Mouse (Mus musculus): Measurements from ENCODE around the gene Ephb2.

Ephb2 gene

DNA sequence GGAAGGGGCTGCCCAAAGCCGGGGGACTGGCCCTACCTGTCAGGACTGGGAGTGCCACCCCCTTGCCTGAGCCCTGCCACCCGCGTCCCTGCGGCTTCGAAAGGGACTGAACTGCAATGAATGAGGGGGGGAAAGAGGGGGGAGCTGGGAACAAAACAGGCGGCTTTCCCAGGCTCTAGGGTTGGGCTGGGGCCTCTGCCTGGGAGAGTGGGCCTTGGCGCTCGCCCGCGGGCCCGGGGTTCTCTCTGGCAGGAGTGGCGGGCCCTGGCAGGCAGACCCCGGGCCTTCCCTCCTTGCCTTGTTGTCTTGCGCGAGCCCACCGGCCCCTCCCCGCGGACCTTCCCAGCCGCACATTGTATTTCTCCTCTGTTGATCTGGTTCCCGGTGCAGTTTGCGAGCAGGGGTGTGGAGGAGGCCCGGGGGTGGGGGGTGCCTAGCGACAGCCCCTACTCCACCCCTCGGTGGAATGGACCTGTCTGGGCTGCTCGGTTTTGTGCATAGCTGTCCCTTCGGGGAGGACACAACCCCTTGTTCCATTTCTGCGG is 671 bp upstream of the Ephb2 start:
- no peak for DNase-seq

DNA sequence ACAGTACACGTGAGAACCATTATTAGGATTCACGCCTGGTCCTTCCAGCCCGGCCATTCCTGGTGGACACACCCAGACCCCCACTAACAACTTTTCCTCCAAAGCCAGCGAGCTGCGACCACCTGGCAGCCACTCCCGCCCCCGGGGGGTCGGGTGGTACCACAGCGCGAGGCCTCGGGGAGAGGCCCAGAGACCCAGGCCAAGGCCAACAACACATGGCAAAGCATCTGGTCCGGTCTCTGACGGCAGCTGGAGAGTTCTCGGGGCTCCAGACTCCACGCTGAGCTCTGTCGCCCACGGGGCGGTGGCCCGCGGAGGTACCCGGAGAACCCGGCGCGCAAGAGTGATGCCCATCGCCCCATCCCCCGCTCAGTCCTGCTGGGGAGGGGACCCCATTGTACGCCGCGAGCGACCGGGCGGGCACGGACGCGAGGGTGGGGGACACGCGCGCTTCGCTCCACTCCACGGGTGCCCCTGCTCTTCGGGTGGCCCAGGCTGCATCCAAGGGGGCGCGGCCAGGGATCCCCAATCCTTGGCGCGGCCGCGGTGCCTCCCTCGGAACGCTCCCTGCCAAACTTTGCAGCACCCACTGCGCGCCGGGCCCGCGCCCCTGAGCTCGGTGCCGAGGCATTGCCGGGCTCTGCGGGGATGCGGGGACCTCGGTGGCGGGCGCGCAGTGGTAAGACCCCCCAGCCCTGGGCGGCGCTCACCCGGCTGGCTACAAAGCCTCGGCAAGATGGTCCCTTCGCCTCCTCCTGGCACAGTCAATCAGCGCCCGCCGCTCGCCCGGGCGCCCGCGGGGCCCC is 770 bp downstream of the Ephb2 start:
- no peak for DNase-seq

DNA sequence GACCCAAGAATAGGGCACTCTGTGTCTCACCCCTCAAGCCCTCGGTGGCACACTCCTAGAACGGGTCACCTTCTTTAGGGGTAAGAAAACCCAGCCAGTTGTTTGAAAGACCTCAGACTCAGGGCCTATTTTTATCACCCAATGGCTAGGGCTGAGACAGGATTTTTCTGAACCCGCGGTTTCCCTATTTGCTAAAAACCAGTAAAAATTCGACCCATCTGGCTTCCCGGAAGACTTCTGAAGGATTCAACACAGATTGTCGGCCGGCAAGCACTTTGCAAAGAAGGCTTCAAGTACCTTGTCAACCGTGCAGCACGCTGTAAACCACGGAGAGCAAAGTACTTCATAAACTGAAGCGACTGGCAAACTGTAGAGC is 1.4 kb downstream of the Ephb2 start:
- no peak for DNase-seq

DNA sequence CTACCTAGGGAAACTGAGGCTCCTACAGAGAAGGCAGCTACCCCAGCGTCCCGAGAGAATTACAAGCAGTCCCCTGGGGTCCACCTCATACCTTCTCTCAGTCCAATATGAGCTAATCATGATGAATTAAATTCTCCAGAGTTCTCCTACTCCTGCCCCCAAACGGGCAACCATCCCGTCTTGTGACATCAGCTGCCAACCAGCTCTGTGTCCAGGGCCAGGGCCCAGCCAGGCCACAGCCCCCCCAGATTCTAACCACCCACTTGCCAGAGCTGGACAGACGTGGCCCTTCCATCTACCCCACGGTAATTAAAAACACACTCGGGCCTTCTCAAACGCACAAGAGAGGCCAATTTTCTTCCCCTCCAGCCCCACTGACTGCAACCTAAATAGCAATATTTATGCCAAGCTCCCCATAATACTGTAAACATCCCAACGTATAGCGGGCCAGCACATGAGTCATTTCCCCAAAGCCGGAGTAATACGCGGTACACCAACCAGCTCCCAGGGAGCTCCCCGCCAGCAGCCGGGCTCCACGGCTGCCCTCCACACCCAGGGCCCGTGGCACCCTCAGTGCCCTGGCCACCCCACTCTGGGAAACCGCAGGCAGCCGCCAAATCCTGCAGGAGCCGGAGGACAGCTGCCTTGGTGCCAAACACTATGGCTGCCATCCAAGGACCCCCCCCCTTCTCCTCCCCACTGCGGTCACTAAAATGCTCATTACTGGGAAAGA is 2.0 kb downstream of the Ephb2 start:
- no peak for DNase-seq

DNA sequence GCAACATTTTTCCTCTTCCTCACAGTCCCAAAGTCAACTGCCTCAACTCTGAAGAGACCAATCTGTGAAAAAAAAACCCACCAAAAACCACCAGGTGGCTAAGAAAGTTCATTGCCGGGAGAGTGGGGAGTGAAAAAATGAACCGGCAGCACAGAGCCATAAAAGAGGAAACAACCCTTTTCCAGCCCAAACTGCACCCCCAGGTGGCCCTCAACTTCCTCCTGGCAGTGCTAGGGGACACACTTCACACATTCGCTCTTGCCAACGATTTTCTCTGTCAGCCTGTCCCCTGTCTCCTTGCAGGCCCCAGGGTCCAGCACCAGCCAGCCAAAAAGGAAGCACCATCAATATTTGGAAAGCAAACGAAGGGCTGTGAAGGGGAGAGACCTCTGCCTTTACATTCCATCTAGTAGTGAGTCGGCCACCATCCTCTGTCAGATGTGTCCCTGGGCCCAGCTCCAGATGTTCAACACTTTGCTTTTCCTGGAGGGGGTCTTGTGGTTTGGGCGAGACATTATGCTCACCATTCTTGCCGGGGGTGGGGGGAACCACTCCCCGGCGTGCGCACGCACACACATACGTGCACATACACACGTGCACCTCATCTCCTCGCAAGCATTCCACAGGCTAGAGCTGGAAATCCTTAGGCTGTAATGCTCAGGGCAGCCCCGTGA is 3.1 kb downstream of the Ephb2 start:
- DNase-seq = no peak

DNA sequence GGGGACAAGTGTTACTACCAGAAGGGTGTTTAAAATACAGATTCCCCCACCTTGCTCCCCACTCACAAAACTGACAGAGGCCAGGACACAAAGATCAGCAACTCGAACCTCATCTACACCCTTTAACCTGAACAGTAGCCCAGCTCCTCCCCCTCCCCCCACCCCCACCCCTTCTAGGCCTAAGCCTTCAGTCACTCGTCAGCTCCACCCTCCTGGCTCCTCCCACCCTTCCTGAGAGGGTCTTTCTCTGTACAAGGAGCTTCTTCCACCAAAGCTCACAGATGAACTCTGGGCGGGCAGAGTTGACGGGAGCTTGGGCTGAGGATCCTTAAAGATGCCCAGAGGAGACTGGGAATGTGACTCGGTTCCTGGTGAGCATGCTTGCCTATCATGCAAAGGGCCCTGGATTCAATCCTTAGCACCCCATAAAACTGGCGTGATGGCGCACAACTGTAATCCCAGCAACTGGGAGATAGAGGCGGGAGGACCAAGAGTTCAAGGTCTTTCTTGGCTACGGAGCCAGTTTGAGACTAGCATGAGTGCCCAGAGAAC is 5.4 kb downstream of the Ephb2 start:
- DNase-seq = no peak

DNA sequence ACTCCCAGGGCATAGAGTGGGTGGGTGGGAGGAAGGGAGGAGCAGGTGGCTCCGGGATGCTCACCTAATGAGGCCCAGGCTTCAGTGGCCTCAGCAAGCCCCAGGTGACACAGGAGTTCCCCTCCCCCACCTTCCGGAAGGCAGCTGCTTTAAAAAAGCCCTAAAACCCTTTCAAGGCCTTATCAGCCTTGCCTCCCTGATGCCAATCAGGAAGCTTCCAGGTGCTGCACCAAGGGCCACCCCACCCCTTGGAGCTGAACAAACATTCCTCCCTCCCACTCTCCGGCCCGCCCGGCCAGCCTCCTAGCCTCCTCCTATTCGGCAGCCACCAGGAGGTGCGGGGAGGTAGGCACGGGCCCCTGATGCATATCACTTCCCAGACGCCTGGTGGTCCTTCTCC is 6.0 kb downstream of the Ephb2 start:
- DNase-seq = no peak

DNA sequence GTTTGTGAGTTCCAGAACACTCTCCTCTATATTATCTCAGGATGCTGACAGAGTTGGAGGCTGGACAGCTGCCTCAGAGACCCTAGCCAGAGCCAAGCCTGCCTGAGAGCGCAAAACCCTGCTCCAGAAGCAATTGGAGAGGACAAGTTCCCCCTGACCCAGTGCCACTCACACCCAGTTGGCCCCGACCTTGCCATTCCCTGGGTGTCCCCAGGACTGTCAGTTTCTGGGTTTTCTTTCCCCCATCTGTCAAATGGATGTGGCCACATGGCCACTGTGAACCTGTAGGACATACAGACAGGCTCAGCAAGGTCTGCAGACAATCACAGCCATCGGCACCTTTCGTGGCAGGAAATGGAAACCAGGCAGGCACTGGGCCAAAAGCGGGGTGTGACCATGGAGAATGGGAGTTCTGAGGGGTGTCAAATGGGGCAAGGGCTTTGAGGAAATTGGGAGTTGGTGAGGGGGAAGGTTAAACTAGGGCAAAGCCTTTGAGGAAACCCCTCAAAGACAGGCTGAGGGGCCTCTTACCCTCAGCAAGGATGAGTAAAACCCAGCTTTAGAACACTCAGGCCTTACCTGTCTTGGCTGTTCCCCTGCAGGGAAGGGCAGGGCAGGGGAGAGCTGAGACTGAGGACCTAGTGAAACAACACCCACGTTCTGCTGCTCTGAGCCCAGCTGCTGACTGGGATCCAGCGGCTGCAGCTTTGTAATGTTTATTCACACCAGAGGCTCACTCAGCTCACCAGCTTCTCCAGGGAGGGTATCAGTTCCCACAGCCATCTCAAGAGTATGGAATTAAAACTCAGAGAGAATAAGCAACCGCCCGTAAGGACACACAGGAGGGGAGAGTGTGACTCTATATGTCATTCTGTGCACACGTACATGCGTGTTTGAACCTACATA is 6.9 kb downstream of the Ephb2 start:
- no peak for DNase-seq

DNA sequence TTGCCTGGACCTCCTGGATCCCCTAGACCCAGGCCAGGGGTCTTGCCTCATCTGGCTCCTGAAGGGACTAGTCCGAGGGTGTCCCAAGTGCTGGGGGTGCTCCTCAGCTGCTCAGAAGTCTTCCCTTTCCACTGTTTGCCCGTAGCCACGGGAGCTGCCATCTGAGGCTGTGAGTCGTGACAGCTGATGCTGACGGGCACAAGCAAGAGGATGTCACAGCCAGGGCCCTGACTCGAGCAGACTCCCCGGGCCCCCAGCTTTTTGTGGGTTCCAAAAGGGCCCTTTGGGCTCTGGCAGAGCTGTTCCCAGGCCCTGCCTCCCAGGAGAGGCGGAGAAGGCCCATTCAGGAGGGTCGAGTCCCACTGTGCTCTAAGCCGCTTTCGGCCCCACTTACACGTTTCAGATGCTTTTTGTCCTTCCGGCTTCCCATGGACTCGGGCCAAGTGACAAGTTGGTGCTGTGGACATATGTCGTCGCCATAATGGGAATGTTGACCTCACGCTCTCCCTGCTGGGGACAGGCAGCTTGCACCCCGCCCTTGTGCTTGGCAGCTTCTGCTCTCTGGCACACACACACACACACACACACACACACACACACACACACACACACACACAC is 10.7 kb downstream of the Ephb2 start:
- DNase-seq = no peak

DNA sequence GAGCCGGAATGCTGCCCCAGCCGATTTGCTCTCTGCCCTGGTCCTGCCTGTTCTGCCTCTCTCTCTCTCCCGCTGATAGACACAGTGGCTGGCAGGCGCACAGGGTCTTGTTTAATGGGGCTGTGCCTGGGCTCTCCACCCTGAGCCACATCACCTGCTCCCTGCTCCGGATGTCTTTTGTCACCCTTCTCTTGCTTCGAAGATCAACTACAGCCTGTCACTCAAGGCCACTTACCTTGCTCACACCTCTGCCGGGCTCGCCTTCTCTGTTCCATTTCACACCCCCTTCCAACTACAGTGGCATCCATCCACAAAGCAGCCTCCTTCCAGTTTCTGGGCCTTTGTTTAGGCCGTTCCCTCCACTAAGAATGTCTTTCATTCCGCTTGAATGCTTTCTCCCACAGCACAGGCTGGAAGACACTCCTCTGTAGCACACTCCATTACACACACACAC is 15.7 kb downstream of the Ephb2 start:
- no peak for DNase-seq

DNA sequence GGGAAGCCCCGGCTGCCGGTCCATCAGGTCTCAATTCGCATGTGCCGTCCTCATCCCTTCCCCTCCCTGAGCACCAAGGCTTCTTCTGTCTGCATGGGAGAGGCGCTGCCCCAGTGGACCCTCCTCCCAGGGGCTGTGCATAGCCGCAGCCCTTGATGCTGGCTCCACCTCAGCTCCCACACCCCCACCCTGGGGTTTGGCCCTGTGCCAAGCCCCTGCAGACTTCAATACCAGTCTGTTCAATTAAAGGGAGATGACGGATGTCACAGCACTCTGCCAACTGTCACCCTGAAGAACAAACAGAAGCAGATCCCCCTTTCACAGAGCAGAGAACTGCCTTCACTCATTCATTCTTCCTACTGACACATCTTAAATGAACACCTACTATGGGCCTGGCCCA is 19.1 kb downstream of the Ephb2 start:
- DNase-seq = no peak

DNA sequence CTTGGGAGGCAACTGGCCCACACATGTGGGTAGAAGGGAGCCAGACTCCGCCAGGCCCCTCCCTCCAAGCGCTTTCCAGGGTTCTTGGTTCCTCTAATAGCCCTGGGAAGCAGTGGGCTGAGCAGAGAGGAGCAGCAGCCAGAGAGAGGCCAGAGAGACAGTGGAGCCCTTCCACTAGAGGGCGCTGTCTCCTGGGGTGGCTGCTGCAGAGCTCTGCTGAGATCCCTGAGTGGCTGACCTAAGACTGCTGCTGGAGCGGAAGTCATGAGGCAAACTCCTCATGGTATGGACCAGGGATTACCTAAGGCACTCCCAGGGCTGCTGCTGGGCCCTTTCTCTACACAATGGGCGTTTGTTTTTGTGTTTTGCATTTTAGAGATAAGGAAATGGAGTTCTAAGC is 20.4 kb downstream of the Ephb2 start:
- no peak for DNase-seq

DNA sequence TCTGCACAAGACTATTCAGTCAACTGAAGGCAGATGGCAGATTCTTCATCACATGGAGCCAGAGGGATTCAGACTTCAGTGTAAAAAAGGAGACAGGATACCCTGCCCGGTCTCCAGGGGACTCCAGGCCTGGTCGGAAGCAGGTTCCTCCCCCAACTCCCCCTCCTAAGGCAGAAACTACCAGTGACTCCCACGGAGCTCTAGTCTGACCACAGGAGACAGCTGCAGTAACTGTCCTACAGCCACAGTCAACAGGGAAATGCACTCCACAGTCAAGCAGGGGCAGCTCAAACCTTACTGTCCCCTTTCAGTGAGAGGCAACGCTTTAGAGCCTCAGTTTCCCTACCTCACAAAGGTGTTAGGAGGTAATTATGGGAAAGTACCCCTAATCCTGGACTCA is 23.2 kb downstream of the Ephb2 start:
- DNase-seq = no peak

DNA sequence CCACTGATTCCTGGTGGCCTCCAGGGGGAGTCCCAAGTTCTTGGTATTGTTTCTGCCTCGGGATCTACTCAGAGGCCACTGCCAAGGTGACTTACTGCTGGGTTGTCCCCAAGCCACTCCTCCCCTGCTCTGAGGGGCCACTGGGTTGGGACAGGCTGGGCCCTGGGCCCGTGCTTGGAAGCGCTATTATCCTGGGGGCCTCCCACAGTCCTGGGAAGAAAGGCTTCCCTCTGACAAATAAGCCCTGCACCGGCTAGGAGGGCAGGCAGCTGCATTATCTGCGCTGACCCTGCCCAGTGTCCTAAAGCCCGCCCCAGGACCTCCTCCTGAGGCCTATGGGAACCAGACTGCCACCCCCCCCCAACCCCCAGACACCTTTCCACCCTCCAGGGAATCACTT is 24.2 kb downstream of the Ephb2 start:
- no peak for DNase-seq

DNA sequence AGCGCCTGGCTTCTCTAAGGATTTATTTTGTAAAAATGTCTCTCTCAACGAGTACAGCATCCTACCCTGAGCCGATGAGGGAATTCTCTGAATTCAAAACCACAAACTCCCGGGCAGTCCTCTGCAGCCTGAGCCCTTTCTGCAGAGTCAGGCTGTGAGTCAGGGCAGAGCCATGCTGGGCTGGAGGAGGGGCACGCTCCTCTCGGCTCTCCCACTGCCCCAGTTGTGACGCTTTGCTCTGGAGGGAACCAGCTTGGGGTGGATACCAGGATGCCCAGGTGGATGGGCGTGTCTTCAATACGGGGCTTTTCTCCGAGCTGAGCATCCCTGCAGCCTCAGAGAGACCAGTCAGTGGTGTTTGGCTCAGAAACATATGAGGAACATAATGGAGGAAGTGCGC is 27.3 kb downstream of the Ephb2 start:
- no peak for DNase-seq

DNA sequence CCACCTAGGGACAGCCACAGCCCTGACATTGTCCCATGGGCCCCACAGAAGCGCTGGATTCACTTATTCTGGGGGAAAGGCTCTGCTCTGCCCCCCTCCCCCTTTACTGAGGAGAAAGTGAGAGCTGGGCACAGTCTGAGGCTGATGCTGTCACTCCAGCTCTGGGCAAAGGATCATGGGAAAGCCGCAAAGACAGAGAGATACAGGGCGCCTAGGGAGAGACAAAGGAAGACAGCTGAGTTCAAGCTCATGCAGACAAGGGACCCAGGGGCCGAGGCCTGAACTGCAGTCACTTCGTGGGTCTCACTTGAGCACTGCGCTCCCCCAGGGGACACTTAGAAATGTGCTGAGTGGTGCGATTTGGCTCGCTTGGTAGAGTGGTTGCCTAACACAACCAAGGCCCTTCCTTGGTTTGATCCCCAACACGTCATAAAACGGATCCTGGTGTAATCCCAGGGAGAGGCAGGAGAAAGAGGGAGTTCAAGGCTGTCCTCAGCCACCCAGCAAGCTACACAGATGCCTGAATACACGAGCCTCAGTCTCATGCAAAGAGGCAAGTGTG is 28.3 kb downstream of the Ephb2 start:
- DNase-seq = no peak

DNA sequence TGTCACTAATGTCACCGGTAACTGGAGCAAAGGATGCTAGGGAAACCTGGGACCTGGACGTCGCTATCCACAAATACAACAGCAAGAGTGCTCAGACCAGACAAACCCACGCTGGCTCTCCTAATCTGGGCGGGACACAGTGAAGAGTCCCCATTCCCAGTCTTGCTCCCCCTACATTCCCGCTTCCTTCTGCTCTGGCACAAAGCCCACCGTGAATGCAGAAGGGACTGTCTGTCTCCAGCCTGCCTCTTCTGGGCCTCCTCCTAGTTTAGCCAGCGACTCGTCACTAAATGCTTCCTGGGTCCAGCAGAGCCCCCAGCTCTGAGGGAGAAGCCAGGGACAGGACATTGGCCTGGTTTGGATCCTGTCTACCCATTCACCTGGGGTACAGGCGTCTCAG is 29.5 kb downstream of the Ephb2 start:
- no peak for DNase-seq

DNA sequence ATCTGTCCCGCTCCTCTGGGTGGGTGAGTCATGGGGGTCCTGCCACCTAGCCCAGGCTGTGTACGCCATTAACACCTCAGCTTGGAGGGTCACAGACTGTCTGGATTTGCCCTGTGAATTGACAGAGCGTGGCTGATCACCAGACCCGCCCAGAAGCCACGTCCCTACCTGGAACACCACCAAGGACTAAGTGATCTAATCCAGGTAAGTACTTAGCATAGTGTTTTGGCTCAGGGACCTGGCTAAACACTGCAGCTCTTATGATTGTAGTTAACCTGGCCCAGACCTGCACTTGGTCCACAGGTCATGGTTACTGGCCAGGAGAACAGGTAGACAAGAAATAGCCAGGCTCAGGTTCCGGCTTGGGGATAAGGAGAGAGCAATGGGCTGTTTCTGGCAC is 31.4 kb downstream of the Ephb2 start:
- no peak for DNase-seq

DNA sequence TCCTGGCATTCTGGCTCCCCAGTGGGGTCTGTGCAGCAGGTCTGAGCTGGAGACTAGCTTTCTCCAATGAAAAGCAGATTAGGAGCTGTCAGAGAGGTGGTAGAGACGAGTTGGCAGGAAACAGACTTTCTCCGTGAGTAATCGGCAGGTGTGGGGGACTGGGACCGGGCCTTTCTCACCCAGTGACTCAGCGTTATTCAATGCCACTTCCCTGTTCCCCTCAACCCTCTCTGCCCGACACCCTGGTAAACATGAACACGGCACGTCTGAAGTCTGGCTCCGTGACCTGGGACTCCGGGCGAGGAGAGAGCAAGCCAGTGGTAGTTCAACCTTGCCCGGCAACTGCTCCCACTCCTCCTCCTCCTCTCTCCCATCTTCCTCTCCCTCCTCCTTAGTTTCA is 33.3 kb downstream of the Ephb2 start:
- DNase-seq = no peak

DNA sequence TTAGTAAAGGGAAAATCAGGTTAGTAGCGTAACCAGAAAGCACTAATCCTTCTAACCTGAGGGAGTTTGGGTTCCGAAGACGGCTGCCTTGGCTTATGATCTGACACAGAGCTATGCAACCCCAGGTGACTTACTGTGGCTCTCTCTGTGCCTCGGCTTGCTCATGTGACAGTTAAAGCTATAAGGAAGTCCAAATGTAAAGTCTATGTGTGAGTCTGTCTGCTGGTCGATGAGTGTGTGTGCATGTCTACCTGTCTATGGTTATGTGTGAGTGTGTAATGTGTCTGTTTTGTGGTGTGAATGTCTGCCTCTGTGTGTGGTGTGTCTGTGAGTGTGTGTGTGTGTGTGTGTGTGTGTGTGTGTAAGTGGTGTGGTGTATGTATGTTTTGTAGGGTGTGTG is 33.8 kb downstream of the Ephb2 start:
- no peak for DNase-seq

DNA sequence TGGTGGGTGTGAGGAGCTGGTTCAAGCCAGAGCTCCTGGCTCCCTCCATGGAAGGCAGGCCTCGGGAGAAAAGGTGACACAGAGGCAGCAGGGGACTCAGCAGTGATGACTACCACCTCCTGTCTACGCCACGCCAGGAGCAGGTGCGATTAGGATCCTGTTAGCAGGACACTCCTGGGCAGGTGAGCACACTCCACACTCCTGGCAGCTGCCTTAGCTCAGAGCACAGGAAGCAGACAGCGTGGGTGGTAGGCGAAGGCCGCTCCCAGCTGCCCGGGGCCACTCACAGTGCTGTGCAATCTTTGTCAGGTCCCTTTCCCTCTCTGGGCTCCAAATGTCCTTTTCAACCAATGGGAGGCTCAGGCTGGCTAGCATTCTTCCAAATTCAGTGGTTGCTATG is 34.3 kb downstream of the Ephb2 start:
- no peak for DNase-seq

DNA sequence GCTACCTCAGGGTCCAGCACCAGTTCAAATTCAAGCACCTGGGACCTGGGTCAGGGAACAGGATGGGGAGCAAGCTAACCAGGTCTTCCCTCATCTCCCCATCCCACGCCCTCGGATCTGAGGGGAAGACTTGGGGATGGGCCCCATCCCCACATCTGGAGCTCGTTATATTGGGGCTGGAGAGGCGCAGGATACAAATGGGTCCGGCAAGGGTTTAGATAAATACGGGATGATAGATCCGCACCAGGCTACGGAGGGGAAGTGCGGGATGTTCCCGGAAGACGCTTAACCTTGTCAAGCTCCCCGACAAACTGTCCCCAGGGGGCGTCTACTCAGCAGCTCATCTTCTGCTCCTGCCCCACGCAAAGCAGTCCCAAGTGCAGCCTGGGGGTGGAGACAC is 35.4 kb downstream of the Ephb2 start:
- peak; percentile 25 for DNase-seq

Data from liver (tissue).